Mouse (Mus musculus) embryonic facial prominence, embryonic 11.5 days (tissue): ENCODE measurements at regions not wholly inside any gene's neighbourhood (a gene's known extent, or its start where the extent isn't known, plus 50 kb on each side); places are given as distances from the start of the nearest gene placed in this dataset.
A peak's percentile ranks its signal among the peaks of the same experiment; 100 is the strongest.

ENCODE experiments used
- ATAC-seq: fragments of 200-750 bp; cut with Nextera tagmentation; replicated peaks from 2 replicates; pipeline ENCODE4 v1.8.0; 2017; ENCODE audit warnings: low read depth; ENCODE audit not compliant: insufficient number of reproducible peaks, low FRiP score, low TSS enrichment
- DNase-seq: peaks from one replicate; pipeline ENCODE4 v3.0.0-alpha.2; 2015; ENCODE audit warnings: low spot score
- H3K27ac ChIP-seq: fragments of 300-500 bp; sonication (generic); replicated peaks from 2 replicates; pipeline ENCODE4 v1.5.1; 2014; ENCODE audit warnings: mild to moderate bottlenecking, low read depth, low read length, control low read depth
- H3K27me3 ChIP-seq: fragments of 300-500 bp; sonication (generic); 2 replicates; pipeline ENCODE4 v1.6.1; 2014; ENCODE audit warnings: mild to moderate bottlenecking, low read length, moderate library complexity, mixed read lengths; ENCODE audit not compliant: control insufficient read depth, insufficient read depth
- H3K36me3 ChIP-seq: fragments of 300-500 bp; sonication (generic); replicated peaks from 2 replicates; pipeline ENCODE4 v1.6.1; 2014; ENCODE audit warnings: low read depth, mild to moderate bottlenecking, low read length, moderate library complexity, mixed read lengths; ENCODE audit not compliant: control insufficient read depth, insufficient read depth
- H3K4me1 ChIP-seq: fragments of 300-500 bp; sonication (generic); 2 replicates; pipeline ENCODE4 v1.6.1; 2014; ENCODE audit warnings: low read length, mixed read lengths; ENCODE audit not compliant: control insufficient read depth, insufficient read depth
- H3K4me2 ChIP-seq: fragments of 300-500 bp; sonication (generic); 2 replicates; pipeline ENCODE4 v1.6.1; 2014; ENCODE audit warnings: low read depth, mild to moderate bottlenecking, control low read depth, low read length, moderate library complexity
- H3K4me3 ChIP-seq: fragments of 300-500 bp; sonication (generic); 2 replicates; pipeline ENCODE4 v1.5.1; 2014; ENCODE audit warnings: low read depth, low read length, control low read depth
- H3K9ac ChIP-seq: fragments of 300-500 bp; sonication (generic); replicated peaks from 2 replicates; pipeline ENCODE4 v1.6.1; 2014; ENCODE audit warnings: mild to moderate bottlenecking, control low read depth, low read length
- H3K9me3 ChIP-seq: fragments of 300-500 bp; sonication (generic); replicated peaks from 2 replicates; pipeline ENCODE4 v1.6.1; 2016; ENCODE audit warnings: mild to moderate bottlenecking, low read length, inconsistent platforms, mixed read lengths; ENCODE audit not compliant: control insufficient read depth
- WGBS: fragments of 180-500 bp; shearing (Covaris S2); extraction: QIAGEN DNeasy Blood & Tissue Kit; methylation state at CpG from one replicate; pipeline ENCODE4 v1.1.7; 2014; 5-methylcytosine and 5-hydroxymethylcytosine counted together

- 36% methylated on average over 2 of the region's 2 CpGs for WGBS
- Histone ChIP-seq H3K4me2 (no peak overlapping the region), H3K4me3 (no peak overlapping the region), H3K9ac (no peak overlapping the region), H3K9me3 (no peaks in the 10 kb centered on the region), H3K36me3 (no peaks in the 10 kb centered on the region), H3K27me3 (no peaks in the 10 kb centered on the region), H3K4me1 (no peaks in the 10 kb centered on the region), H3K27ac (no peak overlapping the region)
- DNase-seq = peak; percentile 77
- 0 out of 2 replicates have a peak, but pooled peaks have one; percentile 56 for ATAC-seq
These were observed 418.8 kb upstream of the Tpm3-rs7 start for GRCm38 (mm10) chr14:112895561-112895960.

GRCm38 (mm10) chr14:112901171-112901570 lies 413.2 kb upstream of the Tpm3-rs7 start:
- Histone ChIP-seq H3K27me3 (no peaks in the 10 kb centered on the region), H3K27ac (no peak overlapping the region), H3K36me3 (no peaks in the 10 kb centered on the region), H3K9ac (no peak overlapping the region), H3K4me2 (no peak overlapping the region), H3K4me1 (no peaks in the 10 kb centered on the region), H3K9me3 (no peaks in the 10 kb centered on the region), H3K4me3 (no peak overlapping the region)
- no peak for ATAC-seq
- WGBS = 76% methylated on average over 1 of the region's 1 CpGs
- DNase-seq = no peak

- 96% methylated on average over 1 of the region's 1 CpGs for WGBS
- Histone ChIP-seq H3K9me3 (no peaks in the 10 kb centered on the region), H3K4me3 (no peak overlapping the region), H3K4me2 (no peak overlapping the region), H3K4me1 (no peaks in the 10 kb centered on the region), H3K27me3 (no peaks in the 10 kb centered on the region), H3K27ac (no peak overlapping the region), H3K36me3 (no peaks in the 10 kb centered on the region), H3K9ac (no peak overlapping the region)
- ATAC-seq (no peak), DNase-seq (no peak)
These were observed 397.3 kb upstream of the Tpm3-rs7 start for GRCm38 (mm10) chr14:112917148-112917547.
